In the genomic region with DNA sequence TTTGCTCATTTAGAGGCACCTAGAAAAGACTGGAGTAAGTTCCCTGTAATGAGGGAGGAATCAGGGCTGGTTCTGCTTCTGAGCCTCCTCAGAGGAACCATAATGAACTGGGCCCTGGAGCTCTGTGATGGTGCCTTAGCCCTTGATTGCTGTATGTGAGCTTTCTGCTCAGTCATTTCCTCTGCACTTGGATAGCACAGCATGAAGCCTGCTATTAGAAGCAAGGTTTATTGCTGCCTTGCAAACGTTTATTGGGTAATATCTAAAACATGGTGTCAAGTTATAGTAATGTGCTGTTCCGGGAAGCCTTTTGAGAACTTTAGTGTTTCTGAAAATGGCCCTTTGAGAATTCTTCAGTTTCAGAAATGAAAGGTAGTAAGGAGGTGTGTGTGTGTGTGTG, we compare ENCODE assay signal across 28 mouse cellular contexts.
A peak's percentile ranks its signal among the peaks of the same experiment; 100 is the strongest.
DNase-seq lines count a peak whose midpoint lies in the region; ATAC-seq and TF ChIP-seq lines count a peak whose summit lies in the region.
"Had no signal": no experiment of that assay in that cellular context is flagged by ENCODE, and none has a peak within 500 bp of the region (broad histone marks: within the 10 kb centered on the region; RNA-seq: fewer than 3 reads in every experiment).

No protein-coding gene starts in this region.

- no peak overlapping the region for H3K9ac ChIP-seq in hindbrain, embryonic 15.5 days
- no peak overlapping the region for H3K9ac ChIP-seq in hindbrain, embryonic 12.5 days
- no peak overlapping the region for H3K9ac ChIP-seq in limb, embryonic 14.5 days (ENCODE audit: low read depth, low read length, severe bottlenecking)
- H3K9ac ChIP-seq: forebrain, embryonic 13.5 days; heart, embryonic 12.5 days; liver, embryonic 14.5 days had no signal

- H3K4me3 ChIP-seq in hindbrain, embryonic 15.5 days = no peak overlapping the region
- H3K4me3 ChIP-seq in hindbrain, embryonic 12.5 days = no peak overlapping the region
- no peak overlapping the region for H3K4me3 ChIP-seq in limb, embryonic 14.5 days (replicated peaks; ENCODE audit: low read length)
- H3K4me3 ChIP-seq: forebrain, embryonic 13.5 days; heart, adult 2 months; heart, embryonic 12.5 days; midbrain, embryonic 10.5 days; myocyte had no signal

- no peaks in the 10 kb centered on the region for H3K36me3 ChIP-seq in hindbrain, embryonic 15.5 days
- no peaks in the 10 kb centered on the region for H3K36me3 ChIP-seq in hindbrain, embryonic 12.5 days
- H3K36me3 ChIP-seq in limb, embryonic 14.5 days (ENCODE audit: control insufficient read depth, insufficient read depth, low read length) = no peaks in the 10 kb centered on the region
- H3K36me3 ChIP-seq: heart, embryonic 12.5 days; midbrain, embryonic 10.5 days had no signal

- H3K27me3 ChIP-seq in hindbrain, embryonic 15.5 days = no peaks in the 10 kb centered on the region
- no peaks in the 10 kb centered on the region for H3K27me3 ChIP-seq in hindbrain, embryonic 12.5 days
- no peaks in the 10 kb centered on the region for H3K27me3 ChIP-seq in limb, embryonic 14.5 days (ENCODE audit: control insufficient read depth, insufficient read depth, low read length)
- H3K27me3 ChIP-seq: forebrain, embryonic 13.5 days; heart, embryonic 12.5 days had no signal

- H3K4me1 ChIP-seq in hindbrain, embryonic 15.5 days (replicated peaks) = no peaks in the 10 kb centered on the region
- H3K4me1 ChIP-seq in hindbrain, embryonic 12.5 days = no peaks in the 10 kb centered on the region
- H3K4me1 ChIP-seq in limb, embryonic 14.5 days (ENCODE audit: control insufficient read depth, insufficient read depth, low read length) = peaks cover 14% of the 10 kb centered on the region; the same call in 1 of the 2 replicates
- H3K4me1 ChIP-seq: forebrain, embryonic 13.5 days; heart, embryonic 12.5 days; midbrain, embryonic 10.5 days had no signal

- no peaks in the 10 kb centered on the region for H3K9me3 ChIP-seq in hindbrain, embryonic 15.5 days
- H3K9me3 ChIP-seq in hindbrain, embryonic 12.5 days (replicated peaks) = no peaks in the 10 kb centered on the region
- no peaks in the 10 kb centered on the region for H3K9me3 ChIP-seq in limb, embryonic 14.5 days (ENCODE audit: control insufficient read depth, low read length)
- H3K9me3 ChIP-seq: forebrain, embryonic 13.5 days; heart, embryonic 12.5 days; midbrain, embryonic 10.5 days had no signal

- H3K4me2 ChIP-seq in hindbrain, embryonic 15.5 days = no peak overlapping the region
- H3K4me2 ChIP-seq in hindbrain, embryonic 12.5 days (replicated peaks) = no peak overlapping the region
- H3K4me2 ChIP-seq in limb, embryonic 14.5 days (replicated peaks; ENCODE audit: low read depth, low read length, severe bottlenecking) = no peak overlapping the region
- H3K4me2 ChIP-seq: forebrain, embryonic 13.5 days; heart, embryonic 12.5 days had no signal

- TF ChIP-seq POLR2A in limb, embryonic 14.5 days (IDR thresholded peaks at IDR 0.05; ENCODE audit: borderline replicate concordance, extremely low read depth, insufficient read depth, insufficient read length) = no peak

- peak; percentile 15 for DNase-seq in brain, adult 2 months (ENCODE audit: low read depth, low spot score)
- peak; percentile 67 for DNase-seq in forelimb bud, embryonic 11.5 days (ENCODE audit: low read depth, low spot score)
- peak; percentile 73 for DNase-seq in limb, embryonic 14.5 days (ENCODE audit: low spot score)
- DNase-seq in adrenal gland, adult 2 months = no peak
- DNase-seq in right cerebral cortex, postnatal 36 days (ENCODE audit: low spot score in 2 of 2) = no peak
- DNase-seq: cerebellum, adult 11 months; cerebellum, adult 9-10 months; cerebellum, postnatal 36 days; gastrocnemius, postnatal 14 days; heart, adult 2 months; heart, postnatal 4 days; kidney, adult 18-20 months; kidney, postnatal 4 days; liver; lung, adult 2 months; right cerebral cortex, postnatal 25 days; spleen, adult 18-20 months; thymus, postnatal 14 days had no signal

- ATAC-seq in hindbrain, embryonic 15.5 days (ENCODE audit: low FRiP score, low read depth) = 0 out of 2 replicates have a peak, but pooled peaks have one; percentile 54
- ATAC-seq in hindbrain, embryonic 12.5 days (ENCODE audit: low FRiP score) = no peak
- peak; percentile 86 for ATAC-seq in limb, embryonic 14.5 days (ENCODE audit: low FRiP score, low read depth)
- ATAC-seq: CD4-positive, CD25-positive, alpha-beta regulatory T cell, adult 4 months; forebrain, embryonic 13.5 days; midbrain, embryonic 16.5 days had no signal

- WGBS in hindbrain, embryonic 15.5 days = 51% methylated on average over 2 of the region's 2 CpGs
- WGBS in hindbrain, embryonic 12.5 days = 50% methylated on average over 2 of the region's 2 CpGs
- 5% methylated on average over 2 of the region's 2 CpGs for WGBS in limb, embryonic 14.5 days

- 0 out of 2 replicates have a peak overlapping the region, but pooled peaks have one; percentile 0 for H3K27ac ChIP-seq in hindbrain, embryonic 15.5 days (replicated peaks)
- no peak overlapping the region for H3K27ac ChIP-seq in hindbrain, embryonic 12.5 days
- no peak overlapping the region for H3K27ac ChIP-seq in limb, embryonic 14.5 days (replicated peaks; ENCODE audit: low read depth, low read length)
- H3K27ac ChIP-seq: forebrain, embryonic 13.5 days; heart, adult 2 months; kidney, postnatal 0 days; liver, embryonic 14.5 days; midbrain, embryonic 10.5 days had no signal

Comparison
In these comparisons a context has a peak if more than half of its experiments do, and no peak if none do; other contexts are left out.
1. DNase-seq: peak in brain, adult 2 months (single experiment), forelimb bud, embryonic 11.5 days (single experiment) and limb, embryonic 14.5 days (single experiment); none in adrenal gland, adult 2 months (single experiment) and right cerebral cortex, postnatal 36 days (0 of 2).